Mouse (Mus musculus) ZHBTc4 (cell line): ENCODE measurements around the gene Klk7.
A peak's percentile ranks its signal among the peaks of the same experiment; 100 is the strongest.

ENCODE experiments used
- DNase-seq: peaks from one replicate; pipeline ENCODE4 v3.0.0-alpha.2; 2011; ENCODE audit warnings: low read depth, low spot score

Gene Klk7

GRCm38 (mm10) chr7:43810994-43811393, at the start of gene Klk7:
Gene Klk7 (plus strand): TSS chr7:43811294.
- DNase-seq, result no peak

GRCm38 (mm10) chr7:43766484-43766883, 44.6 kb upstream of the Klk7 start:
- no peak for DNase-seq

- DNase-seq, result no peak
Measured at GRCm38 (mm10) chr7:43768597-43768996, 42.5 kb upstream of the Klk7 start, which contains the start of gene Klk12. Gene Klk12 (plus strand): TSS chr7:43768897.

GRCm38 (mm10) chr7:43769636-43770035, 41.5 kb upstream of the Klk7 start:
- DNase-seq, result no peak

- no peak for DNase-seq
Measured at GRCm38 (mm10) chr7:43770701-43771100, 40.4 kb upstream of the Klk7 start.

- DNase-seq, result no peak
Measured at GRCm38 (mm10) chr7:43771916-43772315, 39.2 kb upstream of the Klk7 start.

- peak; percentile 51 for DNase-seq
Measured at GRCm38 (mm10) chr7:43772901-43773300, 38.2 kb upstream of the Klk7 start.

- no peak for DNase-seq
Measured at GRCm38 (mm10) chr7:43774364-43774763, 36.7 kb upstream of the Klk7 start, which contains the start of gene Klk11. Gene Klk11 (plus strand): TSS chr7:43774604.

GRCm38 (mm10) chr7:43774802-43775201, 36.3 kb upstream of the Klk7 start:
- no peak for DNase-seq

- peak; percentile 61 for DNase-seq
Measured at GRCm38 (mm10) chr7:43775311-43776057, 35.6 kb upstream of the Klk7 start.

GRCm38 (mm10) chr7:43776506-43776905, 34.6 kb upstream of the Klk7 start:
- no peak for DNase-seq

- DNase-seq, result no peak
Measured at GRCm38 (mm10) chr7:43777423-43777822, 33.7 kb upstream of the Klk7 start.

- no peak for DNase-seq
Measured at GRCm38 (mm10) chr7:43778176-43778970, 32.7 kb upstream of the Klk7 start.

GRCm38 (mm10) chr7:43780241-43780640, 30.9 kb upstream of the Klk7 start:
- no peak for DNase-seq

- peak; percentile 46 for DNase-seq
Measured at GRCm38 (mm10) chr7:43780746-43781145, 30.3 kb upstream of the Klk7 start, which contains the start of gene Klk10. Gene Klk10 (plus strand): TSS chr7:43781035.

- no peak for DNase-seq
Measured at GRCm38 (mm10) chr7:43781541-43781940, 29.6 kb upstream of the Klk7 start.

GRCm38 (mm10) chr7:43782275-43783265, 28.5 kb upstream of the Klk7 start:
- DNase-seq, result peak; percentile 91

- DNase-seq, result no peak
Measured at GRCm38 (mm10) chr7:43785286-43785685, 25.8 kb upstream of the Klk7 start.

GRCm38 (mm10) chr7:43788096-43788495, 23.0 kb upstream of the Klk7 start:
- DNase-seq, result no peak

- DNase-seq, result no peak
Measured at GRCm38 (mm10) chr7:43789295-43789694, 21.8 kb upstream of the Klk7 start.

- DNase-seq, result no peak
Measured at GRCm38 (mm10) chr7:43791591-43791990, 19.5 kb upstream of the Klk7 start, which contains the start of gene Klk9. Gene Klk9 (plus strand): TSS chr7:43791891.
